8 mouse cellular contexts compared by ENCODE assay signal in genomic region chr15:94628830-94629601, GRCm38 (mm10). TPM values are rescaled to one million over a fixed set of nuclear protein-coding genes. Genes with fewer than 3 reads are reported as not detected.
A peak's percentile ranks its signal among the peaks of the same experiment; 100 is the strongest.
DNase-seq lines count a peak whose midpoint lies in the region; ATAC-seq and TF ChIP-seq lines count a peak whose summit lies in the region.

Gene Tmem117, plus strand, starts transcription at chr15:94629232.

- H3K9me3 ChIP-seq in hindbrain, embryonic 15.5 days, result no peaks in the 10 kb centered on the region
- no peaks in the 10 kb centered on the region for H3K9me3 ChIP-seq in midbrain, postnatal 0 days (ENCODE audit: low read length)

- H3K4me1 ChIP-seq in hindbrain, embryonic 15.5 days (replicated peaks), result no peaks in the 10 kb centered on the region
- 0 out of 2 replicates have a peak, but pooled peaks cover 3% of the 10 kb centered on the region for H3K4me1 ChIP-seq in midbrain, postnatal 0 days (ENCODE audit: insufficient read depth, low read length)

- no peak for DNase-seq in layer of hippocampus, adult 2 months (ENCODE audit: low spot score in 2 of 2)
- DNase-seq in layer of hippocampus, postnatal 36 days, result no peak
- DNase-seq in cerebellum, postnatal 10 days, result peak; percentile 77
- DNase-seq in gastrocnemius, postnatal 10 days, result peak; percentile 60
- DNase-seq in liver, result peak; percentile 6
- DNase-seq in midbrain, postnatal 0 days (ENCODE audit: low spot score), result no peak

- no peak for TF ChIP-seq CTCF in layer of hippocampus, adult 2 months (conservative IDR thresholded peaks at IDR 0.05)
- TF ChIP-seq CTCF in midbrain, postnatal 0 days (IDR thresholded peaks at IDR 0.05), result no peak

- peak within 1 kb of the TSS; percentile 86 for H3K9ac ChIP-seq in hindbrain, embryonic 15.5 days
- H3K9ac ChIP-seq in midbrain, postnatal 0 days (replicated peaks; ENCODE audit: low read length, poor library complexity, severe bottlenecking), result peak within 1 kb of the TSS; percentile 95

- H3K4me3 ChIP-seq in layer of hippocampus, adult 2 months, result peak within 1 kb of the TSS; percentile 64
- H3K4me3 ChIP-seq in hindbrain, embryonic 15.5 days, result peak within 1 kb of the TSS; percentile 56
- peak within 1 kb of the TSS; percentile 71 for H3K4me3 ChIP-seq in midbrain, postnatal 0 days (ENCODE audit: low read depth, low read length)

- WGBS in hindbrain, embryonic 15.5 days, result under 1% methylated on average over 64 of the region's 96 CpGs
- 2% methylated on average over 67 of the region's 96 CpGs for WGBS in midbrain, postnatal 0 days

- H3K4me2 ChIP-seq in hindbrain, embryonic 15.5 days, result peak within 1 kb of the TSS; percentile 82
- peak within 1 kb of the TSS; percentile 92 for H3K4me2 ChIP-seq in midbrain, postnatal 0 days (ENCODE audit: low read depth, low read length, poor library complexity, severe bottlenecking)

- peak within 1 kb of the TSS; percentile 88 for H3K27ac ChIP-seq in layer of hippocampus, adult 2 months
- H3K27ac ChIP-seq in hindbrain, embryonic 15.5 days (replicated peaks), result peak within 1 kb of the TSS; percentile 47
- H3K27ac ChIP-seq in midbrain, postnatal 0 days (ENCODE audit: low read depth, low read length), result peak within 1 kb of the TSS; percentile 70

- H3K27me3 ChIP-seq in hindbrain, embryonic 15.5 days, result no peaks in the 10 kb centered on the region; the same call in 1 of the 2 replicates
- no peaks in the 10 kb centered on the region for H3K27me3 ChIP-seq in midbrain, postnatal 0 days (ENCODE audit: insufficient read depth, low read length)

- H3K36me3 ChIP-seq in hindbrain, embryonic 15.5 days, result no peaks in the 10 kb centered on the region
- H3K36me3 ChIP-seq in midbrain, postnatal 0 days (ENCODE audit: insufficient read depth, low read length), result no peaks in the 10 kb centered on the region

- ATAC-seq in hindbrain, embryonic 15.5 days (ENCODE audit: low FRiP score, low read depth), result peak; percentile 73
- ATAC-seq in midbrain, postnatal 0 days (ENCODE audit: low FRiP score), result peak; percentile 90
- no peak for ATAC-seq in monocyte, adult 5-6 weeks (replicated peaks; ENCODE audit: insufficient number of reproducible peaks, low FRiP score, low TSS enrichment, poor library complexity, severe bottlenecking)

RNA-seq across cellular contexts. Expression of gene Tmem117, which starts in this region (rescaled TPM):
- 1 to 10 TPM; 8.9 to 9.1 TPM for total RNA-seq in layer of hippocampus, adult 2 months (2021)
- total RNA-seq in layer of hippocampus, postnatal 36 days (2021), result 1 to 10 TPM; 7.5 to 9.8 TPM
- total RNA-seq in gastrocnemius, postnatal 10 days (2021), result 10 to 100 TPM; 30.8 to 31.1 TPM
- 14.6 and 16.6 TPM in 2 replicates for polyA plus RNA-seq in hindbrain, embryonic 15.5 days (2015; fragmentation: Nextera tagmentation; extraction: Ambion mirVana)
- total RNA-seq in midbrain, postnatal 0 days (2014; rRNA removed), result 19.1 and 26.4 TPM in 2 replicates
- 19.9 and 20.4 TPM in 2 replicates for polyA plus RNA-seq in midbrain, postnatal 0 days (2015; fragmentation: Nextera tagmentation; extraction: Ambion mirVana)
- total RNA-seq in monocyte, adult 5-6 weeks (2017), result not detected in 3 replicates

Comparison
In these comparisons a context has a peak if more than half of its experiments do, and no peak if none do; other contexts are left out.
1. DNase-seq: peak in cerebellum, postnatal 10 days (2 of 2), gastrocnemius, postnatal 10 days (single experiment) and liver (single experiment); none in layer of hippocampus, adult 2 months (0 of 2), layer of hippocampus, postnatal 36 days (0 of 2) and midbrain, postnatal 0 days (single experiment).
2. Peak in every context shown above with its lines, with median percentiles within 50 percentile points of each other: H3K27ac ChIP-seq and H3K4me3 ChIP-seq.